Mouse (Mus musculus): Measurements from ENCODE around the gene Ddt.
"Not testable (repeated sequence)": the region's sequence is repeated elsewhere in the genome, so short reads cannot be mapped to it uniquely, and the experiment has no call there.

The Ddt gene

GRCm38 (mm10) chr10:75767756-75768155 is 5.5 kb downstream of the Ddt start:
- in situ Hi-C loops (cut with MboI) = not testable (repeated sequence)

- in situ Hi-C loops (cut with MboI) = no loop called here
Measured at GRCm38 (mm10) chr10:75766856-75767255, 6.4 kb downstream of the Ddt start.

- in situ Hi-C loops (cut with MboI) = no loop called here
Measured at GRCm38 (mm10) chr10:75764519-75765473, 8.4 kb downstream of the Ddt start.

GRCm38 (mm10) chr10:75763682-75764518 is 9.3 kb downstream of the Ddt start, which contains the start of gene Cabin1:
Gene Cabin1 (minus strand): TSS chr10:75764341.
- in situ Hi-C loops (cut with MboI) = no loop called here

GRCm38 (mm10) chr10:75762413-75762812 is 10.8 kb downstream of the Ddt start:
- in situ Hi-C loops (cut with MboI) = no loop called here

- in situ Hi-C loops (cut with MboI) = no loop called here
Measured at GRCm38 (mm10) chr10:75760311-75760710, 12.9 kb downstream of the Ddt start.

- in situ Hi-C loops (cut with MboI) = no loop called here
Measured at GRCm38 (mm10) chr10:75756719-75757118, 16.5 kb downstream of the Ddt start.

GRCm38 (mm10) chr10:75744017-75744416 is 29.2 kb downstream of the Ddt start:
- in situ Hi-C loops (cut with MboI) = loop anchor here (5.0 to 10.0 kb wide), 2 partner anchors 113 to 211 kb away; partner anchors contain the start of gene Gm5134

- in situ Hi-C loops (cut with MboI) = loop anchor here (5.0 to 10.0 kb wide), 2 partner anchors 114 to 211 kb away; partner anchors contain the start of gene Gm5134
Measured at GRCm38 (mm10) chr10:75743369-75743768, 29.8 kb downstream of the Ddt start.

GRCm38 (mm10) chr10:75740866-75741265 is 32.3 kb downstream of the Ddt start:
- in situ Hi-C loops (cut with MboI) = loop anchor here (5.0 to 10.0 kb wide), 2 partner anchors 116 to 214 kb away; partner anchors contain the start of gene Gm5134

- in situ Hi-C loops (cut with MboI) = no loop called here
Measured at GRCm38 (mm10) chr10:75725449-75725848, 47.8 kb downstream of the Ddt start.

Data from mature B cell (primary cell).